Mouse (Mus musculus) kidney, adult 2 months (tissue): ENCODE measurements at regions not wholly inside any gene's neighbourhood (a gene's known extent, or its start where the extent isn't known, plus 50 kb on each side); places are given as distances from the start of the nearest gene placed in this dataset.

Experiments
- CTCF ChIP-seq: fragments of 200-500 bp; conservative IDR thresholded peaks from 2 replicates; pipeline ENCODE4 v1.5.1; 2011; ENCODE audit warnings: low read depth, mild to moderate bottlenecking, control low read depth, low read length, moderate library complexity, mixed read lengths; ENCODE audit not compliant: insufficient read depth, insufficient read length
- POLR2A ChIP-seq: fragments of 200-500 bp; IDR thresholded peaks from one replicate; pipeline ENCODE4 v1.6.1; 2011; ENCODE audit warnings: low read depth, low read length, control low read depth

GRCm38 (mm10) chr12:26244701-26245100 is 170.4 kb downstream of the Rnf144a start:
- TF ChIP-seq CTCF (no peak), POLR2A (no peak)
